Mouse (Mus musculus): ENCODE results near the gene Gm2310.
"Not testable (repeated sequence)": the region's sequence is repeated elsewhere in the genome, so short reads cannot be mapped to it uniquely, and the experiment has no call there.

Gene Gm2310

GRCm38 (mm10) chr15:8519853-8520252 lies at the start of gene Gm2310:
Gm2310 (minus strand) TSS chr15:8519953.
- not testable (repeated sequence) for DNase-seq (ENCODE audit: low read depth)

DNA sequence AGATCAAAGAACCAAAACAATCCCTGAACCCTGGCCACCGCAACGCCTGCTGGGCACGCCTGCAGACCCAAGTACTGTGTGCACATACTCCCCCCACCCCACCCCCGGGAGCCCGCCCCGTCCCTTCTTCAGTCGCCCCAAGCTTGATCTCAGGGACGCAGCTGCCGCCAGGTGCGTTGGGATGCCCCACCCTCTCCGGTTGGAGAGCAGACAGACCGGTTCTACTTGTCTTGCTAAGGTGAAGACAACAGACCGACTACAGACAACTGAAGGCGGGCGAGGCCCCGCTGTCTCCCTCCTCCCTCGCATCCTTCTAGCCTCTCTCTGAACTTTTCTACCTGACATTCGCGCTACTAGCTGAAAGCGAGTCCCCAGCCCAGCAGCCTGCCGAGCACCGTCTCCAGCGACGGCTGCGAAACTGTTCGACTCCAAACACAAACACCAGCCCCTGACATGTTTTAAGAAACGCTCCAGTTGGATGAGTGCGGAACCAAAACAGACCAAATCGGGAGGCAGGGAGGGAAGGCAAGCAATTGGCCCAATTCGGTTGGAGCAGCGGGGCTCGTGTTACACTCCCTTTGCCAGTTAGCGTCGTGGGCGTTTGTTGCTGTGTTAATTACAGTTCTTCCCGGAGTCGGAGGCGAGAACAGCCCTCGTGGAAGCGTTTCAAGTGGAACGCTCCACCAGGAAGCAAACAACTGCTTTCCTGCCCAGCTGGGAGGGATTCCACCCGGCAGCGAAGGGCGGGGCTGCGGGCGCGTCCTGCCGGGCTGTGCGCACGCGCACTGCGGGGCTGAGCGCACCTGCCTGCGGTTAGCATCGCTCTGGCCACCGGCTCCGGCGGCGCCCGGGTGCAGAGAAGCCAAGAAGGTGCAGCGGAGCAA lies 49.1 kb upstream of the Gm2310 start:
- DNase-seq (ENCODE audit: low read depth): peak; percentile 91

- peak; percentile 60 for DNase-seq (ENCODE audit: low read depth)
These were observed 48.5 kb upstream of the Gm2310 start for GRCm38 (mm10) chr15:8568286-8568644.

GRCm38 (mm10) chr15:8565416-8565815 lies 45.7 kb upstream of the Gm2310 start:
- DNase-seq (ENCODE audit: low read depth): no peak

DNA sequence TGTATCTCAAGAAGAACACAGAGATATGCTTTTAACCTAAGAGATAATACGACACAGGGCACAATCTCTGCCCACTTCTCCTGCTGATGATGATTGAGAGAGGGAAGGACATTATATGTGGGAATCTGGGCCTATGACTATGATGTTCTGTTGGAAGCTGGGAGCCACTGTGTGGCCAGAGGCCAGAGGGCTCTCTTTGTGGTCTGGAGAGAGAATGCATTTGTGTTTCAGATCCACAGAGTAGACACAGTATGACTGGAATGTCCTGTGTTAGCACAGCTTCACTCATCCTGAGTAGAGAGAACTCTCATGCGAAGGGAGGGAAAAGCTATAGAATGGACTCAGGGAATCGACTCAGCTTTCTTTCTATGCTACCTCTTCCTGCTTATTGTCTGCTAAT lies 44.6 kb upstream of the Gm2310 start:
- DNase-seq (ENCODE audit: low read depth): no peak

DNA sequence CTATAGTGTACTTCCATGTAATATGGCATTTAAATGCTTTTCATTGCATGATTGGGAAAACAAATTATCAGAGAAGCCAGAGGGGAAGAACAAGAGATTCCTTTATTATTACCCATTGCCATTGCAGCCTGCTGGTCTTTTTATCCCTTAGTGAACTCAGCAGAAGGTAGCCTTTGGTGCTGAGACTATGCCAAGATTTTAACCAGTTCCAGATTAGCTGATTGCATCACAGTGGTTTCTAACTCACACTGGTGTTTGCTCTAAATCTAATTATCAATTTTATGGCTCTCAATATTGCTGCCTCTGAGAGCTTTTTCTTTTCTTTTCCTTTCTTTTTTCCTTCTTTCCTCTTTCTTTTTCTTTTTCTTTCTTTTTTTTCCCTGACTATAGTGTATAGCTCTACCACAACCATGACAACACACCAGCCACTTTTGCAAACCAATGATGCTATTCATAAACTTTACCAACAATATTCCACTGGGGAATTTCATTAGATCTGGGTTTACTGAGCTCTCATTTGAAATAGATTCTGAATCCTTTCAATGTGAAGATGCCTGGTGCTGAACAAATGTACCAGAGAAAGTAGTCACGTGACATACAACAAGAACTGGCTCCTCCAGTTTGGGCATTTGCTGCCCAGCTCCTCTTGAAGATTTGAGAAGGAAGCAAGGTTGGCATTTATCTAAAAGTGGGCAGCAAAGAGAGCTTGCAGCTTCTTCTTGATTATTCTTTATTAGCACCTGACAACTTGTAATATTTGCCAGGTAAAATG lies 43.9 kb upstream of the Gm2310 start:
- no peak for DNase-seq (ENCODE audit: low read depth)

DNA sequence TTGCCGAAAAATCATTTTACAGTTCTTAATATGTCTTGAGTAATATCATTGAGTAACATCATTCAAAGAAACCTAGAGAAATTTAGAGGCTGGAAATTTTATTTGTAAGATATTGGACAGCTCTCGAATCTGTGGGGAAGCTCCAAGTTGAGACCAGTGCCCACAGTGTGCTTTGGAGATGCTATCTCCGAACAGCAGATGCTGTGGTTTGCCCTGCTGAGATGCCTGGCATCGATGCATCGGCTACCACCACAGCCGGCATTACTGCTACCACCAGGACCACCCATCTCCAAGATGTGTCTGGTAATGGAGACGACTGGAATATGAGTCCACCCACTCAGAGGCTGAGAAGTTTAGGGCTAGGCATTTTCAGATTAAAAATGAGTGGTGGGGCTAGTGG lies 43.0 kb upstream of the Gm2310 start:
- no peak for DNase-seq (ENCODE audit: low read depth)

DNA sequence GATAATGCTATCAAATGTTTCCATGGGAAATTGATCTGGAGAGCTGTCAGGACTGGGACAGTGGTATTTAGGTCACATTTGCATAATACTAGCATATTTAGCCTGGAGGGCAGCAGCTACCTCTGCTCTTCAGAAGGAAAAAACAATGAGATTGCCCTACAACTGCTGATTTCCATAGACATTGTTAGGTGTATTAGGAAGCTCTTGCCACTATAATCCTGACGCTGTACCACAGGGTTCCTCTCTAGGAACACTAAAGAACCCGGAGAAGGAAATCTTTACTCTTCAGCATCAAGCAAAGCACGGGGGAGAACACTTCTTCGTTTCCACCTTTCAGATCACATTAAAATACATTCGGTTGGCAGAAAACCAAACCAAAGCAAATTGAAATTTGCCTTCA lies 11.4 kb upstream of the Gm2310 start:
- no peak for DNase-seq (ENCODE audit: low read depth)

- DNase-seq (ENCODE audit: low read depth): no peak
These were observed 6.8 kb downstream of the Gm2310 start for GRCm38 (mm10) chr15:8512957-8513356.

- DNase-seq (ENCODE audit: low read depth): peak; percentile 33
These were observed 7.9 kb downstream of the Gm2310 start for GRCm38 (mm10) chr15:8511861-8512260.

GRCm38 (mm10) chr15:8502431-8502830 lies 17.3 kb downstream of the Gm2310 start:
- DNase-seq (ENCODE audit: low read depth): no peak

DNA sequence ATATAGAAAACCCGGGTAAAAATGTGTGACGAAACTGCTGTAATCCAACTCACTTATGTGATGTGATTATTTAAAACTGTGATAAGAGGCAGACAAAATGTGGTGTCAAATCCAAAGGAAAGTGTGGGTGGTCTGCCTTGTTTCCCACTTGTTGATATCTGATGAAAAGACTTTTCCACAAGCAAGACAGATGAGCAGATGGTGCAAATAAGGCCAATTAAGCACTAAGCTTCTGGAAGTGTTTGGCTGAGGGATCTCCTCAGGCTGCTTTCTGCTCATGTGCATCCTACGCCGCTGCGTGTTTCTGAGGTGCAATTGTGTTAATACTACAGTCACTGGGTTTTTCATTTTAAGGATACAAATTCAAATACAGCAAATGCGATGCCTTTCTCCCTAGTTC lies 34.5 kb downstream of the Gm2310 start:
- DNase-seq (ENCODE audit: low read depth): no peak

GRCm38 (mm10) chr15:8469006-8469575 lies 50.7 kb downstream of the Gm2310 start:
- no peak for DNase-seq (ENCODE audit: low read depth)

Data from induced T-regulatory cell, adult 2 months (primary cell).